Mouse (Mus musculus): ENCODE measurements at regions not wholly inside any gene's neighbourhood (a gene's known extent, or its start where the extent isn't known, plus 50 kb on each side); places are given as distances from the start of the nearest gene placed in this dataset.
"Not testable (repeated sequence)": the region's sequence is repeated elsewhere in the genome, so short reads cannot be mapped to it uniquely, and the experiment has no call there.

DNA sequence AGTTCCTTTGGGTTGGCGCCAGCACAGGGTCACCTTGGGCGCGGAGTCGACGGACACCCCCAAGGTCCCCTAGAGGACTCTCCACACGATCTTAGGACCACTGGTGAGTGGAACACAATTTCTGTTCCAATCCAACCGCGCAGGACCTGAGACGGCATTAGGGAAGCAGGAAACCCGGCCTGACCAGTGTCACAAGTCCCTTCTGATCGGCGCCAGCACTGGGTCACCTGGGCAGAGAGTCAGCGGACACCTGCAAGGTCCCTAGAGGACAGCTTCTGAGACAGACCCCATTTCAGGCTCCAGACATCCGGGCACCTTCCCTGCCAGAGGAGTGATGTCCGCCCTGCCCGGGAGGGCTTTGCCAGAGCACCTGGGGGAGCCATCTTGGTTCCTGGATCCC lies 74.2 kb upstream of the Cdh13 start:
- in situ Hi-C loops (cut with MboI; ENCODE audit: unreplicated experiment in 2 of 2) = not testable (repeated sequence)

DNA sequence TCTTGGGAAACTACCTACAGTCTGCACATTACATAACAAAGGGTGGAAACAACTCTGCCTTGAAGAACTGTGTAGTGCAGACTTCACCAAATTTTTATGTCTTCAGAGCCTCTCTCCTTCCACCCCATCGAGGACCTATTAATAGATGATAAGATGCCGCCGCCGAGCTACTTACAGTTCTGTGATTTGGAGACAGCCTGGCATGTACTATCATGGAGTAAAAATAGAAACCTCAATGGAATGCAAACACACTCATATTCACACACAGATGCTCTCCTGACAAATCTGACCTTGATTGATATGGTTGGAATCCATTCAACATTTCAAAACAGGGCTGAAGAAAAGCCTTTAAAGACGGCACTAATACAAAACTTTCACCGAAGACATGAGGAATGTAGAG lies 92.7 kb upstream of the Cdh13 start:
- in situ Hi-C loops (cut with MboI; ENCODE audit: unreplicated experiment in 2 of 2) = no loop called here

DNA sequence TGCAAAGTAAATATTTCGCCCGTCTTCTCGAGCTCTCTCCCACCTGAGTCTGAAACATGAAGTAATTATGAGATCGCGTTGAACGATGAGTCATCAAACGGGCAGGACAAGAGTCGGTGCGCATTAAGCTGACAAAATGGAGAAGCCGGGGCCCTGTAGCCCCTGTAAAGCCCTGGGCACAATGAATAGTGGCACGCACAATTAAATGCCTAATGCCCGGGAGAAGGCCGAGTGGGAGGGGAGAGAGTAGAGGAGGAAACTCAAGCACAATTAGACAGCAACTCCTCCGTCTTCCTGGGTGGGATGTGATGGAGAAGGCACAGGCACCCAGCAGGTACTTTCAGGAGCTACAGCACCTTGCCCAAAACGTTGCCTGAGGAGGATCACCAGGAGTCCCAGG lies 94.3 kb upstream of the Cdh13 start:
- in situ Hi-C loops (cut with MboI; ENCODE audit: unreplicated experiment in 2 of 2) = no loop called here

DNA sequence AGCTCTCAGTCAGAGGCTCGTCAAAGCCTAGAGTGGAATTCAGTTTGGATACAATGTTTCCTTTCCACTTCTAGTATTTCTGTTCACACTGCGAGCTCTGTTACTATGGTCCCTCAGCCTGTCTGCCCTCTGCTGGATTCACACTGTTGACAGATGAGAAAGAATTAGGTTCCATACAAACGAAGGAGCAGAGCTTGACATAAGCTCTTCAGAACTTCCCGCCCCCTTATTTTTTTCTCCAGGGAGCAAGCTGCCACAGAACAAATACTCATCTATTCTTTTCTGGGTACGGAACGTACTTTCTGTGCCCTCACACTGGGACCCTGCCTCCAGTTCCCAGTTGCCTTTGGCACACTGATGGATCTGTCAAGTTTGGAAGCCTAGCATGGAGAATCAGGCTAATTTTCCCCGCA lies 114.5 kb upstream of the Cdh13 start:
- in situ Hi-C loops (cut with MboI; ENCODE audit: unreplicated experiment in 2 of 2) = no loop called here

DNA sequence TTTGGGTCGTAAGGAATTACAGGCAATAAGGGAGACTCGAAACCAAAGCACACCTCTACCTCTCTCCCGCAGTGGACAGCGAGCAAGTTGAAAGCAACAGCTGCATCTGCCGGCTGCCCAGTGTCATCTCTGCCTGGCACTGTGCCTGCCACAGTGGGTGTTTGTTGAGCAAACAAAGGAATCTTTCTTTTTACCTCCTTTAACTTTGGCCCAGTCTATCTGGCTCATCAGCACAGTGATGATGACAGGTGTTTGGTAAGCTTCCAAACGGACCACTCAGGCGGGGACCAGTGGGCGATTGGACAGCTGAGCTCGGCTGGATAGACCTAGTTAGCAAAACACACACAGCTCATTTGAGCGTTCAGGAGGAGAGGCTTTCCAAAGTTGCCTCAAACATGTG lies 121.4 kb upstream of the Cdh13 start:
- in situ Hi-C loops (cut with MboI; ENCODE audit: unreplicated experiment in 2 of 2) = no loop called here

DNA sequence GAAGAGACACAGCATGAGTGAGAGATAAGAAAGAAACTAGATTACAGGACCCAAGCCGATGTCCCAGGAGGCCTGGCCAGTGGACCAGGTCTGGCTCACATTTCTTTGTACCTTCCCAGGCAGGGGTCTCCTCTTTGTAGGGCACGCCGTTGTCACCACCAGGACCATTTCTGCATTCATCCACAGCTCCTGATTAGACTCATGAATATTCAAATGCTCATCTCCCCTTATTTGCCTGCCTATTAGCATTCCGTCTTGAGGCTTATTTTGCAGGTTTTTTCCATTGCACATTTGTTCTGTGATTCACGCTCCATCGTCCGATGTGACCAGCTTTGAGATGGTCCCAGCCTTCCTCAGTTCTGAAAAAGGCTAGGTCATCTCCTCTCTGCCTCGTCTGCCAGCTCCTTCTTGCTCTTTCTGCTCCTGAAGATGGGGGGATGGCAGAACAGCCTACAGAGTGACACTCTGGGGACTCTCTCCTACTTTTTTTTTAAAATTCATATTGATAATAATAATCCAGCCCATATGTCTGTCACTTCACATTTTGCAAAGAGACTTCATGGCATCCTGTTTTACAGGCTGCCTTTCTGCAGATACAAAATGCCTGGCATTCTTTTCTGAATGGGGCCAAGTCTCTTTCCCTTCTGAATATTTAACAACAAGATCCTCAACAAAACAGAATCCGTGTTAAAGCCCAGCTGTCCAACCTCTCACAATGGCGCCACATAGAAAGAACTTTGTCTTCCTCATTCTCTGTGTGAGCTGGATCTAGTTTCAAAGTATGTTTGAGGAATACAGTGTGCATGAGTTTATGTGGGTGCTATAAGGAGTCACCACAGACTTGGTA lies 136.0 kb upstream of the Cdh13 start:
- in situ Hi-C loops (cut with MboI; ENCODE audit: unreplicated experiment in 2 of 2) = no loop called here

DNA sequence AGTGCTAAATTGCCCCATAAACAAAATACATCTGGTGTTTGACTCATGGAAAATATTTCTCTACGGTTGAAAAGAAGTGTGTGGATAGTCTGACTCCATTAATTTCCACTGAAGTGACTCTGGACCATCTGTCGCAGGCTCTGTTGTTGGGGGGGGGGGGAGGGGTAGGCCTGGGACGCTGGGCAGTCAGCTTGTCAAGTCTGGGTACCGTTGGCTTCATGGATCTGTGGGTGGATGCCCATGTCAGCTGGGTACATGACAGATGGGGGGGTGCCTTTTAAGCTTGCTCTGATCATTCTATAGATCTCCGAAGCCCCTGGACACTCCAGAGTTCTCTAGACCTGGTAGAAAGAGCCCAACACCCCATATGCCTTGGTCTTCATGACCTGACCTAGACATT lies 139.0 kb upstream of the Cdh13 start:
- in situ Hi-C loops (cut with MboI; ENCODE audit: unreplicated experiment in 2 of 2) = no loop called here

DNA sequence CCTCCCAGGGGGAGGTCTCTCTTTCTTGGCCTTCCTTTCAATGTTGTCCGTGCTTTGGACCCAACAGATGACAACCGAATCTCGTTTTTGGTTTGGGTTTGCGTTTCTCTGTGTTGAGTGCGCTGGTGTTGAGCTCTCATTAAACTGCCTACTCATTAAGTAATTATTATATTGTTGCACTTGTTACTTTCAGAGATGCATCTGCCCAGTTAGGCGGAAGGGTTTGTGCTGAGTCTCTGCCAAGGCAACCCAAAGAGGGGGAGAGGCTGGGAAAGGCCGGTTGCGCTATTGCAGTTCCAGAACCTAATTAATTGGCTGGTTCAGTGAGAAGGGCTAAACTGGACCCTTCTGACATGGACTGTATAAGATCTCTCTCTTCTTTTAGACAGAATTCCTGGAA lies 141.2 kb upstream of the Cdh13 start:
- in situ Hi-C loops (cut with MboI; ENCODE audit: unreplicated experiment in 2 of 2) = no loop called here

DNA sequence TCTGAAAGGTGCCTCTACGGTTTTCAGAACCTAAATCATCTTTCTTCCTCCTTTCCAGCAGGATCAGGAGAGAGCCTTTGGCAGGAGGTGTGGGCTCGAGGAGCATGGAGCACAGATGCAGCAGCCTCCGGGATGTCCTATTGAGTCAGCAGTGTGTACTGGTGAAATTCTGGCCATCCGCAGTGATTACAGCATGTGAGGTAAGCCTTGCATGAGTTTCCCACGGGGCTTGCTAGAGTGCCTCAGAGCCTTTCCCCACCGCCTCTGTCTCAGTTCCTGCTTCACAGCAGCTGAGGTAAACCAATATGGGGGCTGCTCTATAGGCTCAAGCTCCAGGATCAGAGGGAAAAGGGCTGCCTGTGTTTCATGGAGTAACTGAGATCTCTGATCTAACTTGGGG lies 143.6 kb upstream of the Cdh13 start:
- in situ Hi-C loops (cut with MboI; ENCODE audit: unreplicated experiment in 2 of 2) = no loop called here

DNA sequence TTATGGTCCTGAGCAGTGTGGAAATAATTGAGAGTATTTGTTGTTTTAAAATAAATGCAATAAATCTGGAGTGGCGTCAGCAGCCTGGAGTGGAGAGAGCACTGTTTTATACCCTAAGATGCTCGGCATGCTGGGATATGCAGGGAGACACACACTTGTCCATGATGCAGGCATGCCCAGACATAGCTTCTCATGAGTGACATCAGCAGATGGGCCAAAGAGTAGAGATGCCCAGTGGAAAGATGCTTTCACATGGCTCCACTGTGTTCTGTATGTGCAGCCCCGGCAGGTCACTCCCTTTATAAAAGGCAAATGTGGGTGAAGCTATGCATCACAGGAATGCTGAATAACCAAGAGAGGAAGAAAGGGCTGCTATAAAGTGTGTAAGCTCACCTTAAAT lies 145.7 kb upstream of the Cdh13 start:
- in situ Hi-C loops (cut with MboI; ENCODE audit: unreplicated experiment in 2 of 2) = no loop called here

DNA sequence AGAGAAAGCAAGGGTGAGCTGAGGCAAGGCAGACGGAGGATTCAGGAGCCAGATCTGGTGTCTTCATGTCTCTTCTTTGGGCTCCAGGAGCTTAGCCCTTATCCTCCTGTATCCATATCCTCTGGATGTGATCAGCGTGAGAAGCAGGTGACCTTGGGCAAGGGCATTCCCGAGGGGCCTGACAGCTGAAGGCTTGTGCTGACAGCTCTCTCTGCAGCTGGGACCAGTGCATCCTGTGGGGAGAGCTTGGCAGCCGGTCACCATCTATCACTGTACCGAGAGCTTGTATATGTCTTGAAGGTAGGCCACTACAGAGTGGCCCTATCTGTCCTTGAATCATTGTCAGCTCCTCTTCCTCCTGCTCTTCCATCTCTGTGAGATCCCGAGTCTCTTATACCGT lies 158.5 kb upstream of the Cdh13 start:
- in situ Hi-C loops (cut with MboI; ENCODE audit: unreplicated experiment in 2 of 2) = no loop called here

DNA sequence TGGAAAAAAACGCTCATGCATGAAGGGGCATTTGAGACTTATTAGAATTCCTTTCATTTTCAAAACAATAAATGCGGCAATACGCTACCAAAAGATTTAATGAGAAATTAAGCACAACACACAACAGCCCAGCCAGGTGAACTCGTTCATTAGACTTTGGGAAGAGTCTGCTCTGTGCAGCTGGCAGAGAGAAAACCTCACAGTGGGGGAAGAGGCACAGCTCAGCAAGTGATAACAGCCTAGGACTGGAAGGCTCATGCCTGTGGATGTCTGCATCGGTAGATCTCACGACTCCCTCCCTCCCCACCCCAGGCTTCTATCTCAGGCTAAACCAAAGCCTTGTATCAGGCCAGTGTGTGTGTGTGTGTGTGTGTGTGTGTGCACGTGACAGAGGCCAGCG lies 169.3 kb upstream of the Cdh13 start:
- in situ Hi-C loops (cut with MboI; ENCODE audit: unreplicated experiment in 2 of 2) = no loop called here

DNA sequence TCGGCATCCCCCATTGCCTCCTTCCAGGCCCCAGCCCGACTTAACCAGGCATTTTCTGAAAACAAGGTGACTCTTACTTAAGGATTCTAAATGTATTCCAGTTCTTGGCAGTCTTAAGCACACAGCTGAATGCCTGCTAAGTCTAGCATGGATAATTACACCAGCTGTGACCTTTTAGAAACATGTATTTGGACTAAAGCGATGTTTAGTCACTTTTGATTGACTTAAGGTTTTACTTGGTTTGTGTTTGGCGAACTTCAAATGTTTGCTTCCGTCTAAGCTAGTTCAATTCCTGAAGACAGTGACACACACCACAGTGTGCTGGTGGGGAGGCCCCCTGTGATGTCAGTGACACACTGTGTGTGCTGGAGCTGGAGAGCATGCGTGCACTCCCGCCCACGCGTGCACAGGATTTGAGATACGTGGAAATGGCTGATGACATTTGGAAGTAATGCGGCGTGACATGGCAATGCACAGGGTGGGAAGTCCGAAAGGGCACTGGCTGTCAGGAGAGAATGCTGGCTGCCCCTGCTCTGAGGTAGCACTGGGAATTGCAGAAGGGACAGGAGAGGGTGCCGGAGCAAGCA lies 179.0 kb upstream of the Cdh13 start:
- in situ Hi-C loops (cut with MboI; ENCODE audit: unreplicated experiment in 2 of 2) = no loop called here

DNA sequence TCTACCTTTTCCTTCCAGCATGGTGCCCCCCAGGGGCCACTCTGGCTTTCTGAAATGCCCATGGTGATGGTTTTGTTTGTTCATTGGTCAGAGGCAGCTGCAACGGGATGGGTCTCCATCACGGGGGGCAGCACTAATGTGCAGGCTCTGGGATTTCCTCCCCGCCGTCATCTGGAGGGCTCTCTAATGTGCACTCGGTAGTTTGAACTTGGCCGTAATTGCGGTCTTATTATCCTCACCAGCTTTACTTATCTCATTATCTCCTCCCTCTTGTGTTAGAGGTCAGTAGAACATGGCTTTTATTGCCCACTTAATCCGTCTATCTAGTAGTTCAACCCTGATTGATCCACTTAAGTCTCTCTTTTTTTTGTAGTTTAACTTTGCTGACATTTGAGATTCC lies 182.2 kb upstream of the Cdh13 start:
- in situ Hi-C loops (cut with MboI; ENCODE audit: unreplicated experiment in 2 of 2) = no loop called here

DNA sequence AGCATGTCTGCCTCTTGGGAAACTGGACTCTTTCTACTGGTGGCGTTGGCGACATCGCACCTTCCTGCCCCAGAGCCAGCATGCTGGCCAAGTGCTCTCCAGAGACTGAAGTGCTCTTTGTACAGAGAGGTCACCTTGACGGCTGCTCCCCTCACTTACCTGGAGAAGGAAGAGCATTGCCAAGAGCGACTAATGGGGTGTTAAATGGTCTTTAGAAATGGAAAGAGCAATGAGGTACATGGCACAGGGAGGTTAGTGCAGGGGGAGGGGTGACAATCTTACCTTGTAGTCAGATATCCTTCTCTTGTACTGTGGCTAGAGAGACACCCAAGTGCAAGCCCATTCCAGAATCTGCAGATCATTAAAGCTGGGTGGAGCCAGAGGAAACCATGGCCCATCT lies 220.8 kb upstream of the Cdh13 start:
- in situ Hi-C loops (cut with MboI; ENCODE audit: unreplicated experiment in 2 of 2) = no loop called here

DNA sequence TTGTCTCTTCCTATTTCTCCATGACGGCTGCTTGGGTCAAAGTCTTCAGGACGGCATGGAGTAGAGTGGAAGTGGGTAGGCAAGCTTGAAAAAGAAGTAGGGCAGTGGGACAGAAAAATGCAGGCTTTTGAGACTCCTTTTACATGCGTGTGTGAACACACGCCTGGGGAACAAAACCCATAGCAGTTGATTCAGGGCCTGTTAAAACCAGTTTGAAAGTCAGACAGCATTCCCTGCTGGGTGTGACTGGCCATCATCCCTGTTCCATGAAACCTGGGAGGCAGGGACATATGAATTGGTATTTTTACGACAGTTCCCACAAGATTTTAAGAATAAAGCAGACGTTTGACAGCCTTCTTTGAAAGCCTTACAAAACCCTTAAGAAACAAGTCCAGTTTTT lies 226.8 kb upstream of the Cdh13 start:
- in situ Hi-C loops (cut with MboI; ENCODE audit: unreplicated experiment in 2 of 2) = no loop called here

DNA sequence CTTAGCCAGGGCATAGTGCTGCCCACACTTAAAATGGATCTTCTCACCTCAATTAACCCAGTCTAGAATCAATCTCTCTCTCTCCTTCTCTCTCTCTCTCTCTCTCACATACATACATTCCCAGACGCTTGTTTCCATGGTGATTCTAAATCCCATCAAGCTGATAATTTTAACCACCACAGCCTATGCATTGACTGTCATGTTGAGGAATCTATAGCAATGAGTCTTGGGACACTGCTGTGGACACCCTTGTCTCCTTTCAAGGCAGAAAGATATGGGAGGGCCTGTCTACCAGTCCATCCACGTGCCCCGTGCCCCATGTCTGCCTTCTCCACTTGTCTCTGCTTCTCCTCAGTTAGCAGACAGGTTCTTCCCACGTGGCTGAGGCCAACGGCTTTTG lies 228.0 kb upstream of the Cdh13 start:
- in situ Hi-C loops (cut with MboI; ENCODE audit: unreplicated experiment in 2 of 2) = no loop called here

DNA sequence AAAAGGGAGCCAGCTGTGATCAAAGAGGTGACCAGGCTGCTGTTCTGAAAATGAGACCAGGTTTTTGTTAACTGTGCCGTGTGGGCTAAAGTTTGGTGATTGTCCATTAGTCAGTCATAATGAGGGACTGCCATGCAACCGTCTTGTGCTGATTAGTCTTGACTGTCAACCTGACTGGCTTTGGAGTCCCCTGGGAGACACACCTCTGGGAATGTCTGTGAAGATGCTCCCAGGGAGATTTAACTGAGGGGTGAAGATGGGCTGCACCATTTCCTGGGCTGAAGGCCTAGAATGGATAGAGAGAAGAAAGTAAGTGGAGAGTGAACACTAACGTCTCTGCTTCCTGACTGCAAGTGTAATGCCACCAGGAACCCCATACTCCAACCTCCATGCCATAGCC lies 233.1 kb upstream of the Cdh13 start:
- in situ Hi-C loops (cut with MboI; ENCODE audit: unreplicated experiment in 2 of 2) = no loop called here

DNA sequence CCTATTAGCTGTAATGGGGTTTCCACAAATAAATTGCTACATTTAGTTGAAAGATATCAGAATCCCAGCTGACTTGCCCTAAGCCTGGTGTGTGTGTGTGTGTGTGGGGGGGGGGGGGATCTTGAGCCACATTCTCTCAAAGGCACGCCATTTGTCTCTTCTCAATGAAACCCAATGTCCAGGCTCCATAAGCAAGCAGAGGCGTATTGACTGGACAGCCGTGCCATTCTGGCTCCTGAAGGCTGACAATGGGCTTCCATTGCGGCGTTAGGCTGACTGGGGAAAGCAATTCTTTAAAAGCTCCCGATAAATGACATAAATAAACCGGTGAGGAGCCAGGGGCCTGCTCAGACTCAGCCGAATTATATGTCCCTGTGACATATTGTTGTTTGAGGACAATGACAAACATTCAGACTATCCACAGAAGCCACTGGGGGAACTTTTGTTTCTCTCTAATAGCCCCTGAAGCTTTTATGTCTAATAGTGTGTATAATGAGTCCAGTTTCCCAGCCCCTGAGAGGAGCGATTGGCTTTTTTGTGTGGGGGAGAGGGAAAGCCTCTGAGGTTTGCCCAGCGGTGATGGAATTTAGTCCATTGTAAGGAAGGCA lies 240.6 kb upstream of the Mphosph6 start:
- in situ Hi-C loops (cut with MboI; ENCODE audit: unreplicated experiment in 2 of 2) = no loop called here

DNA sequence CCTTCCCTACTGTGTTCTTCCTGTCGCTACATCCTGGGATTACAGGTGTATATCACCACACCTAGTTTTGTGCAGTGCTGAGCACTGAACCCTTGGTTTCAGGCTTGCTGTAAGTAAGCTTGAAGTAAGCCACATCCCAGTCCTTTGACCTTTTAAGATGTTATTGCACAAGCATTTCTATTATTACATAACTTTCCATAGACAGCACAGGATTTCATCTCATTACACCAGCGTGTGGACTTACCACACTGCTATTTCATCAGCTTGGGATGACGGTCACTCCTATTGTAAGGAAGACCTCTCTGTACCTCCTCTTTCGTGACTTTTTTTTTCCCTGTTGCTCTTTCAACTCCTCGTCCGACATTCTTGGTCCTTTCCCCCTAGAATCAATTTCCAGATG lies 239.5 kb upstream of the Mphosph6 start:
- in situ Hi-C loops (cut with MboI; ENCODE audit: unreplicated experiment in 2 of 2) = no loop called here

DNA sequence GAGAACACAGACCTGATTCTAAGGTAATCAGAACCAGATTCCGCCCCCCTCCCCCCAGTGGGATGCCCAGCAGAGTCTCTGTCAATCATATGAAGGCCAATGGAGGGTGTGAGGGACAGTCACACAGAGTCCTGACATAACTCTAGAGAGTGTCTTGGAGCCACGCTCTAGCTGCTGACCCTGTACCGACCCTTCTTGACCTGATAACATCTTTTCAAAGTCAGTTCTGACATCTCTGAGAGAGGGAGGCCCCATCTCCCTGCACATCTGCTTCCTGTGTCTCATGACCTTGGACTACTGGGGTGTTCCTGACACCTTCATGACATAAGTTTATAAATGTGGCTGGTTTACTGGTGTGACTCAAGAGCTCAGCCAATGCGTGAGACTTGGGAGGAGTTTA lies 236.1 kb upstream of the Mphosph6 start:
- in situ Hi-C loops (cut with MboI; ENCODE audit: unreplicated experiment in 2 of 2) = no loop called here

DNA sequence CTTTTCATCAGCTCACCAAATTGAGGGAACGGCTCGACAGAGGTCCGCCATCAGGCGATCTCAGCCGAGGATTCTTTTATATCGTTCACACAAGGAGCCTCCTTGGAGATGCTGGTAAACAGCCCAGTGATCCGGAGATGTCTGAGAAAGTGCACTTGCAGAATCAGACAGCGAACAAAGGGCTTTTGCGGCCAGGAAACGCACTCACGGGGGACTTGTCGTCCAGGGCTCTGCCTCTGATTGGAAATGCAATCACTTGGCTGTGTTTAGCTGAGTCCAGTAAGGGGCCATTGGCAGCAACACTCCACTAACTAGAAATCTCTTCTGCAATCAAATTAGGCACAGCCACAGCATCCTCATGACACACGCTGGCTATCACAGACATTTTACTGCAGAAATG lies 232.3 kb upstream of the Mphosph6 start:
- in situ Hi-C loops (cut with MboI; ENCODE audit: unreplicated experiment in 2 of 2) = no loop called here

Measured in v-Abl transformed pro-B cells (cell line).